Mouse (Mus musculus): ENCODE measurements around the gene Map2. TPM values are rescaled to one million over a fixed set of nuclear protein-coding genes. Genes with fewer than 3 reads are reported as not detected.

The Map2 gene
- polyA plus RNA-seq, 1 experiment from 2014 or later = 194 TPM

DNA sequence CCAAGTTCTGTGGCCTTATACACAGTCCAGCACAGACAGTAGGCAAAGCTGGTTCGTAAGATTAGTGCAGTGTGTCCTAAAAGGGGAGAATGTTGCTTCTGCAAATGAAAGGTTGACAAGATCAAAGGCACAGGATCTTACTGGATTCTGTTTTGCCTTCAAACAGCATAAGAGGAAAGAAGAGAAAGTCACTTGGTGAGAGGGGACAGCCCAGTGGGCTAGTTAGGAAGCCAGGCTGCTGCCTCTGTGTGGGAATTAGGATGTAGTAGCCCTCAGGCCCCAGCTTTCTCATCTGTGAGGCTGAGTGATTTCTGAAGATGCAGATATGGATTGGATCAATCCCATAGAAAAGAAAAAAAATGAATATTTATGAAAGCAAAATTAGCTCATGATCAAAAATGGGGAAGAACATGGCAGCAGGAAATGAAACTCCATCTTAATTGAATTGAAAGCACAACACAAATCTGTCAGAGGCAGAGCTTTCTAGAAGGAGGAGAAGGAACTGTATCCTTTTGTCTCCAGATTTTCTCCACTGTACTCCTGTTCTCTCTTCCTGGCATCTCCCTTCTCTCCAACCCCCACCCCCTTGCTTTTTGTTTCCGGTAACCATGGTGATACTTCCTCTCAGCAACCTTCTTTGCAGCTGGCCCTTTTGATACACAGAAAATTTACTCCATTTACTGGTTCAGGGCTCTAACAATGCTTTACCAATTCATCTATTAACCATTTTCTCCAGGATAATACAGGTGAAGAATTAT lies 145.5 kb downstream of the Map2 start:
- H3K27me3 ChIP-seq (ENCODE audit: control insufficient read depth, insufficient read depth, low read length) = no peaks in the 10 kb centered on the region
- DNase-seq (ENCODE audit: low spot score, missing footprints) = peak; percentile 91
- peak; percentile 70 for ATAC-seq (ENCODE audit: low FRiP score)
- H3K9ac ChIP-seq (ENCODE audit: low read length) = peak overlapping the region; percentile 24; the same call in 1 of the 2 replicates
- H3K36me3 ChIP-seq (ENCODE audit: control insufficient read depth, insufficient read depth, low read length) = no peaks in the 10 kb centered on the region
- no peak overlapping the region for H3K4me3 ChIP-seq (ENCODE audit: low read depth, low read length)
- H3K9me3 ChIP-seq (ENCODE audit: control insufficient read depth, low read length) = no peaks in the 10 kb centered on the region
- H3K27ac ChIP-seq (ENCODE audit: low read depth, low read length) = peak overlapping the region; percentile 45
- WGBS = 45% methylated on average over 2 of the region's 2 CpGs
- peak overlapping the region; percentile 0; the same call in 1 of the 2 replicates for H3K4me2 ChIP-seq
- H3K4me1 ChIP-seq (ENCODE audit: control insufficient read depth, insufficient read depth, low read length) = peaks cover 18% of the 10 kb centered on the region

DNA sequence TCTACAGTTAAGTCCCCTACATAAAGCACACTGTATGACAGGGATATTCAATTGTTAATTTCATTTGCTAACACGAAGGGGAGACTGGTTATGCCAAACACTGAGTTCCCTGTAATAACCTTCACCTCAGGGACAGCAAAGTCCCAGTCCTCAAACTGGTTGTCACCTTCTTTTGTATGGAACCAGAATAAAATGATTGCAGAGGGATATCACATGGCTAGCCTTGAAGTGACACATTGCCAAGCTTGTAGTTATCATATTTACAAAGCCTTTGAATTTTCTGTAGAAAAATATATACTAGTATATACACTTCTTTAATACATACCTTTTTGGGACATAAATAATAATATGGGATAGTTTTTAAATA lies 146.0 kb downstream of the Map2 start:
- 18% methylated on average over 1 of the region's 1 CpGs for WGBS
- Histone ChIP-seq H3K27ac (ENCODE audit: low read depth, low read length) (peak overlapping the region; percentile 45), H3K27me3 (ENCODE audit: control insufficient read depth, insufficient read depth, low read length) (no peaks in the 10 kb centered on the region), H3K36me3 (ENCODE audit: control insufficient read depth, insufficient read depth, low read length) (no peaks in the 10 kb centered on the region), H3K4me3 (ENCODE audit: low read depth, low read length) (no peak overlapping the region), H3K4me1 (ENCODE audit: control insufficient read depth, insufficient read depth, low read length) (peaks cover 18% of the 10 kb centered on the region), H3K4me2 (peak overlapping the region; percentile 0; the same call in 1 of the 2 replicates), H3K9me3 (ENCODE audit: control insufficient read depth, low read length) (no peaks in the 10 kb centered on the region), H3K9ac (ENCODE audit: low read length) (no peak overlapping the region)
- ATAC-seq (ENCODE audit: low FRiP score) = peak; percentile 28
- DNase-seq (ENCODE audit: low spot score, missing footprints) = no peak

DNA sequence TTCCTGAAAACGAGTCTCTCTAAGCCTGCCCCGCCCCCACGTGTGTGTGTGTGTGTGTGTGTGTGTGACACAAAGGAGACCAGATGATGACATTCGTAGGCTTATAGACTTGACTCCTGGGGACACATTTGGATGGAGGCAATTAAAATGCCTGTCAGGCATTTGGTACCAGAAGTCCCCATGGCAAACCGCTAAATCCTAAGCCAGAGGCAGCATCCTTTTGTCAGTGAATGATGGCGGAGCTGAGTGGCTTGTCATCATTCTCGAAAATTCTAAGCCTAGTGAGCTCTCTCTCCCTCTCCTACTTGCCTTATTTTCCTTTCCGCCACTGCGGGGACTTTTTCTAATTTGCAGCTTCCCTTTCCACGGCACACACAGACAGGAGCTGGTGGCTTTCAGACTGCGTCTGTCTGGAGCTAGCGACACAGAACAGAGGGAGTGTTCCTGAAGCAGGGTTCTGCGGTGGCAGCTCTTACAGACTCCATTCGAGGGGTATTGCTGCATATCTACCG lies 146.6 kb downstream of the Map2 start:
- peak overlapping the region; percentile 66 for H3K9ac ChIP-seq (ENCODE audit: low read length)
- peak overlapping the region; percentile 34 for H3K4me3 ChIP-seq (ENCODE audit: low read depth, low read length)
- no peaks in the 10 kb centered on the region for H3K9me3 ChIP-seq (ENCODE audit: control insufficient read depth, low read length)
- no peaks in the 10 kb centered on the region for H3K27me3 ChIP-seq (ENCODE audit: control insufficient read depth, insufficient read depth, low read length)
- H3K36me3 ChIP-seq (ENCODE audit: control insufficient read depth, insufficient read depth, low read length) = no peaks in the 10 kb centered on the region
- DNase-seq (ENCODE audit: low spot score, missing footprints) (peak; percentile 93), ATAC-seq (ENCODE audit: low FRiP score) (peak; percentile 87)
- WGBS = 26% methylated on average over 15 of the region's 15 CpGs
- H3K4me2 ChIP-seq = peak overlapping the region; percentile 38
- H3K27ac ChIP-seq (ENCODE audit: low read depth, low read length) = peak overlapping the region; percentile 91
- peaks cover 18% of the 10 kb centered on the region for H3K4me1 ChIP-seq (ENCODE audit: control insufficient read depth, insufficient read depth, low read length)

DNA sequence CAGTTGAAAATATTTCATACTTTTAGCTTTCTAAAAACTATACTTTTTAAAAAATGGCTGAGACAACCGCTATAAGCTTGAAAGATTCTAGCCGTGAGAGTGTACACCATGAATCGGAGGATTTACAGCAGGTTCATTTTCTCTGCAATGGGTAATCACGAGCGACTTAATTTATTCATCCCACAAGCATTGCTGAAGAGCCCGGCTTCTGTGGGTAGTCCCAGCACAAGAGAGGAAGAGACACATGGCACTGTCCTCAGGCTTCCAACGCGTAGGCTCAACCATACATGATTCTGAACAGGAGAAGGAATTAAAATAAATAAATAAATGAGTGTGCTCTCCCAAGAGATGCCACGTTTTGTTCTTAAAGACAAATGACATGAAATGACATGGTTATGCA lies 148.4 kb downstream of the Map2 start:
- H3K36me3 ChIP-seq (ENCODE audit: control insufficient read depth, insufficient read depth, low read length) = no peaks in the 10 kb centered on the region
- H3K4me2 ChIP-seq = peak overlapping the region; percentile 21
- H3K9me3 ChIP-seq (ENCODE audit: control insufficient read depth, low read length) = no peaks in the 10 kb centered on the region
- peak overlapping the region; percentile 15 for H3K4me3 ChIP-seq (ENCODE audit: low read depth, low read length)
- WGBS = 70% methylated on average over 9 of the region's 9 CpGs
- no peak overlapping the region for H3K27ac ChIP-seq (ENCODE audit: low read depth, low read length)
- H3K9ac ChIP-seq (ENCODE audit: low read length) = peak overlapping the region; percentile 2; the same call in 1 of the 2 replicates
- peaks cover 18% of the 10 kb centered on the region for H3K4me1 ChIP-seq (ENCODE audit: control insufficient read depth, insufficient read depth, low read length)
- ATAC-seq (ENCODE audit: low FRiP score) = peak; percentile 40; the same call in 1 of the 2 replicates
- DNase-seq (ENCODE audit: low spot score, missing footprints) = no peak
- no peaks in the 10 kb centered on the region for H3K27me3 ChIP-seq (ENCODE audit: control insufficient read depth, insufficient read depth, low read length)

DNA sequence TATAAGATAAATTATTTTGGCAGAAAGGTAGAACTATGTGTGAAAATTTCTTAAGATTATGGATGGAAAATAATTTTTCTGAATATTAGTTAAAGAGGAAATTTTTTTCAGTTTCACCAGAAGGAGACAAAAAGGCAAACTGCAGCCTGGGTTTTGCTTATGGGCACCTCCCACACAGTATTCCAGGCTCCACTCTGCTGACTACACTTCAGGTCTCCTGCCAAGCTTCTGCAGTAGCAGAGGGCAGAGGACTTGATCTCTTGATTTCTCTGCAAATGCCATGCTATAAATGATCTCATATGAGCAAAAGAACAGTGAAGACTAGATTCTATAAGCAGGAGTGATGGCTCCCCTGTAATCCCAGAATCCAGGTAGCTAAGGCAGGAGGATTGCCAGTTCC lies 149.9 kb downstream of the Map2 start:
- Histone ChIP-seq H3K27me3 (ENCODE audit: control insufficient read depth, insufficient read depth, low read length) (no peaks in the 10 kb centered on the region), H3K9ac (ENCODE audit: low read length) (no peak overlapping the region), H3K9me3 (ENCODE audit: control insufficient read depth, low read length) (no peaks in the 10 kb centered on the region), H3K4me2 (peak overlapping the region; percentile 31), H3K4me3 (ENCODE audit: low read depth, low read length) (0 out of 2 replicates have a peak overlapping the region, but pooled peaks have one; percentile 16), H3K36me3 (ENCODE audit: control insufficient read depth, insufficient read depth, low read length) (no peaks in the 10 kb centered on the region), H3K4me1 (ENCODE audit: control insufficient read depth, insufficient read depth, low read length) (peaks cover 16% of the 10 kb centered on the region), H3K27ac (ENCODE audit: low read depth, low read length) (no peak overlapping the region)
- ATAC-seq (ENCODE audit: low FRiP score) (no peak), DNase-seq (ENCODE audit: low spot score, missing footprints) (no peak)

DNA sequence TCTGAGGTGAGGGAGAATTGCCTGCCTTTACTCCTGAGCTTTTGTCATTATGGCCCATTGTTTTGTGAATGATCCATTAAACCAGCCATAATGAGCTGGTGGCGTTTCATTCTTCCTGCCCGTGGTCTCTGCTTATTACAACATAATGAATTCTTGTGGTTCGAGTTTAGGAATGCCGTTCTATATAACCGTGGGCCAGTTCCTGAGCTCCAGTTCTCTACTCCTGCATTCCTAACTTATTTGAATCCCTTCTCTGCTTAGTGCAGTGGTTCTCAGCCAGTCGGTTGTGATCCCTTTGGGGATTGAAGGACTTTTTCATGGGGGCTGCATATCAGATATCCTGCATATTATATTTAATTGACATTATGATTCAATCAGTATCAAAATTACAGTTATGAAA lies 153.9 kb downstream of the Map2 start:
- H3K4me2 ChIP-seq = no peak overlapping the region
- no peaks in the 10 kb centered on the region for H3K9me3 ChIP-seq (ENCODE audit: control insufficient read depth, low read length)
- no peaks in the 10 kb centered on the region for H3K36me3 ChIP-seq (ENCODE audit: control insufficient read depth, insufficient read depth, low read length)
- no peak overlapping the region for H3K27ac ChIP-seq (ENCODE audit: low read depth, low read length)
- 74% methylated on average over 6 of the region's 6 CpGs for WGBS
- ATAC-seq (ENCODE audit: low FRiP score) (no peak), DNase-seq (ENCODE audit: low spot score, missing footprints) (no peak)
- H3K4me1 ChIP-seq (ENCODE audit: control insufficient read depth, insufficient read depth, low read length) = no peaks in the 10 kb centered on the region
- no peaks in the 10 kb centered on the region for H3K27me3 ChIP-seq (ENCODE audit: control insufficient read depth, insufficient read depth, low read length)
- no peak overlapping the region for H3K9ac ChIP-seq (ENCODE audit: low read length)
- H3K4me3 ChIP-seq (ENCODE audit: low read depth, low read length) = no peak overlapping the region

DNA sequence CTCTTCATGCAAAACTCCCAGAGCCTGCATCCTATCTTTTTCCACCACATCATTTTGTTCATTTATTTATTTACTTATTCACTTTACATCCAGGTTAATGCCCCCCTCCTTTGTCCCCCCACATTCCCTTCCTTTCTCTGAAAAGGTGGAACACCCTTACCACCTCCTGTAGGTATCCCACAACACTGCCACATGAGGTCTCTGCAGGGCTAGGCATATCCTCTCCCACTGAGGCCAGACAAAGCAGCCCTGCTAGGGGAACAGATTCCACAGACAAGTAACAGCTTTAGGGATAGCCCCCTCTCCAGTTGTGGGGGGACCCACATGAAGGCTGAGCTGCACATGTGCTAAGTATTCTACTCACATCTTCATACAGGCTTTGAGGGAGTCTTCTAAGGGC lies 154.5 kb downstream of the Map2 start:
- Histone ChIP-seq H3K4me3 (ENCODE audit: low read depth, low read length) (no peak overlapping the region), H3K9ac (ENCODE audit: low read length) (no peak overlapping the region), H3K9me3 (ENCODE audit: control insufficient read depth, low read length) (no peaks in the 10 kb centered on the region), H3K4me1 (ENCODE audit: control insufficient read depth, insufficient read depth, low read length) (no peaks in the 10 kb centered on the region), H3K27me3 (ENCODE audit: control insufficient read depth, insufficient read depth, low read length) (no peaks in the 10 kb centered on the region), H3K4me2 (no peak overlapping the region), H3K36me3 (ENCODE audit: control insufficient read depth, insufficient read depth, low read length) (no peaks in the 10 kb centered on the region), H3K27ac (ENCODE audit: low read depth, low read length) (no peak overlapping the region)
- DNase-seq (ENCODE audit: low spot score, missing footprints) (no peak), ATAC-seq (ENCODE audit: low FRiP score) (no peak)

DNA sequence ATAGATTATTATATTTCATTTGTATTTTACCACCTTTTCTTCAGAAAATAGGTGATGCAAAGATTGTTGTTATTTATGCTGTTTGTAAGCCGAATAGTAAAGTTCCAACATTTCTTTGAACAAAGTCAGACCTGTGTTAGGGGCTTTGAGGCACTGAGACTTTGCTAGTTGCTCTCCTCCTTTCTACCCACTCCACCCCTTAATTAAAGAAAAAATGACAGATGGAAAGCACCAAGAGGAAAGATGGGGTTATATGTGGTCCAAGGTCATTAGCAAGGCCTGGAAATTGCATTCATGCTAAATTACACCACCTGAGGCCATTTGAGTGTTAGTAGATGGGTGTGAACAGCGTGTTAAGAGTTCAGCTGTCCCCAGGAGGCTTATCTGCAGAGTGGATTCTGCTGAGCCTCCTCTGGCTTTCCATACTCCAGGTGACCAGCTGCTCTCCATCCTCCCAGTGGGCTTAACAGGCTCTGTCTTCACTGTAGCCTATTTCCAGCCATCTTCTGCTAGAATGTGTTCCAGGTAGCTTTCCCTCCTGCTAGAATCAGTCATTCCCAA lies 160.7 kb downstream of the Map2 start:
- no peak overlapping the region for H3K4me2 ChIP-seq
- peaks cover 3% of the 10 kb centered on the region; the same call in 1 of the 2 replicates for H3K4me1 ChIP-seq (ENCODE audit: control insufficient read depth, insufficient read depth, low read length)
- H3K9ac ChIP-seq (ENCODE audit: low read length) = no peak overlapping the region
- no peak for DNase-seq (ENCODE audit: low spot score, missing footprints)
- no peaks in the 10 kb centered on the region for H3K27me3 ChIP-seq (ENCODE audit: control insufficient read depth, insufficient read depth, low read length)
- no peak overlapping the region for H3K4me3 ChIP-seq (ENCODE audit: low read depth, low read length)
- no peaks in the 10 kb centered on the region for H3K36me3 ChIP-seq (ENCODE audit: control insufficient read depth, insufficient read depth, low read length)
- no peak overlapping the region for H3K27ac ChIP-seq (ENCODE audit: low read depth, low read length)
- peak; percentile 76 for ATAC-seq (ENCODE audit: low FRiP score)
- 79% methylated on average over 2 of the region's 2 CpGs for WGBS
- no peaks in the 10 kb centered on the region for H3K9me3 ChIP-seq (ENCODE audit: control insufficient read depth, low read length)

DNA sequence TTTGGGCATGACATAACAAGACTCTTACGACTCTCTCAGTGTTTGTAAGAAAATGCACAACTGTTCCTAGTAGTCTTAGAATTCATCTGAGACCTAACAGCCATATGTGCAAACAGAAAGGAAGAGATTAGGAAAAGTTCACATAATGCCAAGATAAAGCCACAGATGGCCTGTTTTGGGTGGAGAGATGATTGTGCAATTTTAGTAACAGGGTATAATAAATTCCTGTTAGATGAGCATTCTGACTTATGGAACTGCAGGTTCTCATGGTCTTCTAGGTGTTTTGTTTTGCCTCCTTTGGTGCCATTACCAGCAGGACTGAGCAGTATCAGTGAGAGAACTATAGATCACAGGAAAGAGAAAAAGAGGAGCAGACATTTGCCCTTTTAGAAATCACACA lies 164.1 kb downstream of the Map2 start:
- ATAC-seq (ENCODE audit: low FRiP score) (no peak), DNase-seq (ENCODE audit: low spot score, missing footprints) (no peak)
- H3K27me3 ChIP-seq (ENCODE audit: control insufficient read depth, insufficient read depth, low read length) = no peaks in the 10 kb centered on the region
- 78% methylated on average over 1 of the region's 1 CpGs for WGBS
- H3K4me2 ChIP-seq = no peak overlapping the region
- H3K9ac ChIP-seq (ENCODE audit: low read length) = no peak overlapping the region
- H3K4me3 ChIP-seq (ENCODE audit: low read depth, low read length) = no peak overlapping the region
- no peaks in the 10 kb centered on the region for H3K9me3 ChIP-seq (ENCODE audit: control insufficient read depth, low read length)
- peaks cover 3% of the 10 kb centered on the region; the same call in 1 of the 2 replicates for H3K4me1 ChIP-seq (ENCODE audit: control insufficient read depth, insufficient read depth, low read length)
- no peak overlapping the region for H3K27ac ChIP-seq (ENCODE audit: low read depth, low read length)
- H3K36me3 ChIP-seq (ENCODE audit: control insufficient read depth, insufficient read depth, low read length) = no peaks in the 10 kb centered on the region
